In genomic region chr8:48555546-48556141, GRCm38 (mm10) we compare ENCODE assay signal across 8 mouse cellular contexts.
DNase-seq lines count a peak whose midpoint lies in the region; ATAC-seq lines count a peak whose summit lies in the region.

No protein-coding gene starts in this region.

- no peaks in the 10 kb centered on the region for H3K9me3 ChIP-seq in kidney, embryonic 14.5 days (ENCODE audit: control insufficient read depth, low read length)
- no peaks in the 10 kb centered on the region for H3K9me3 ChIP-seq in limb, embryonic 15.5 days

- peak overlapping the region; percentile 83 for H3K9ac ChIP-seq in kidney, embryonic 14.5 days (ENCODE audit: low read depth, low read length)
- H3K9ac ChIP-seq in limb, embryonic 15.5 days: peak overlapping the region; percentile 72

- DNase-seq in thymus, postnatal 4 days: peak; percentile 28
- DNase-seq in thymus, postnatal 0 days (ENCODE audit: low spot score): no peak
- DNase-seq in embryo, embryonic 11.5 days (ENCODE audit: low read depth, low spot score): peak; percentile 56
- DNase-seq in gastrocnemius, postnatal 4 days (ENCODE audit: low spot score in 2 of 2): peak; percentile 37 to 51
- peak; percentile 13 for DNase-seq in ovary, postnatal 14 days (ENCODE audit: low spot score)
- DNase-seq in adipocyte (ENCODE audit: low spot score): no peak

- WGBS in kidney, embryonic 14.5 days: under 1% methylated on average over 53 of the region's 55 CpGs
- 1% methylated on average over 49 of the region's 55 CpGs for WGBS in limb, embryonic 15.5 days

- H3K4me2 ChIP-seq in kidney, embryonic 14.5 days (replicated peaks; ENCODE audit: low read depth, low read length): peak overlapping the region; percentile 77
- peak overlapping the region; percentile 91 for H3K4me2 ChIP-seq in limb, embryonic 15.5 days

- ATAC-seq in kidney, embryonic 14.5 days (ENCODE audit: low FRiP score, low TSS enrichment): peak; percentile 87
- ATAC-seq in limb, embryonic 15.5 days (ENCODE audit: insufficient number of reproducible peaks, low FRiP score, low TSS enrichment, low read depth): peak; percentile 85

- peak overlapping the region; percentile 84 for H3K4me3 ChIP-seq in kidney, embryonic 14.5 days (ENCODE audit: low read length)
- H3K4me3 ChIP-seq in limb, embryonic 15.5 days: peak overlapping the region; percentile 80

- peaks cover 8% of the 10 kb centered on the region for H3K4me1 ChIP-seq in kidney, embryonic 14.5 days (ENCODE audit: control insufficient read depth, insufficient read depth, low read length)
- H3K4me1 ChIP-seq in limb, embryonic 15.5 days: peaks cover 10% of the 10 kb centered on the region

- no peaks in the 10 kb centered on the region for H3K36me3 ChIP-seq in kidney, embryonic 14.5 days (ENCODE audit: control insufficient read depth, insufficient read depth, low read length)
- H3K36me3 ChIP-seq in limb, embryonic 15.5 days: no peaks in the 10 kb centered on the region

- H3K27ac ChIP-seq in kidney, embryonic 14.5 days (ENCODE audit: low read depth, low read length): peak overlapping the region; percentile 85
- H3K27ac ChIP-seq in limb, embryonic 15.5 days: peak overlapping the region; percentile 97

- no peaks in the 10 kb centered on the region for H3K27me3 ChIP-seq in kidney, embryonic 14.5 days (ENCODE audit: control insufficient read depth, insufficient read depth, low read length)
- no peaks in the 10 kb centered on the region for H3K27me3 ChIP-seq in limb, embryonic 15.5 days

Comparison
In these comparisons a context has a peak if more than half of its experiments do, and no peak if none do; other contexts are left out.
1. DNase-seq: peak in thymus, postnatal 4 days (single experiment), embryo, embryonic 11.5 days (single experiment), gastrocnemius, postnatal 4 days (2 of 2) and ovary, postnatal 14 days (single experiment); none in thymus, postnatal 0 days (single experiment) and adipocyte (single experiment).